ENCODE assay signal across 7 mouse cellular contexts in the genomic region with DNA sequence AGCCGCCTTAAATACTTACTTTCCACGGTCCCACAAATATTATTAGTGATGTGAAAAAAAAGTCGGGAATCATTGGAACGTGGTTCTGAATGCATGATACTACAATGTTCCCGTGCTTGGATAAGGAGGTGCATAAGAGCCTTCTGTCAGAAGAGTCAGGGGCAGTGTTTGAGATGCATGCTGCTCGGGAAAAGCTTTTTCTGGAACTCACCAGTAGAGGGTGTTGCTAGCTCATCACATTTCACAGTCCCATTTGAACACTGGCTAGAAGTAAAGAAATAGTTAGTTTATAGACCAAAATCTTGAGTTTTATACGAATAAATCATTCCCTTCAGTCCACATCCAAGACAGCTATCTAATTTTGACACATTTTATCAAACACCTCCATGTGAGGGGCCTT. TPM values are rescaled to one million over a fixed set of nuclear protein-coding genes. Genes with fewer than 3 reads are reported as not detected.
DNase-seq lines count a peak whose midpoint lies in the region; ATAC-seq and TF ChIP-seq lines count a peak whose summit lies in the region.

No protein-coding gene starts in this region.

- no peaks in the 10 kb centered on the region for H3K27me3 ChIP-seq in forebrain, embryonic 15.5 days
- no peaks in the 10 kb centered on the region for H3K27me3 ChIP-seq in kidney, embryonic 16.5 days (ENCODE audit: insufficient read depth, low read length)
- H3K27me3 ChIP-seq in lung, embryonic 14.5 days (ENCODE audit: insufficient read depth, low read length): no peaks in the 10 kb centered on the region

- no peak overlapping the region for H3K4me3 ChIP-seq in forebrain, embryonic 15.5 days
- no peak overlapping the region for H3K4me3 ChIP-seq in kidney, embryonic 16.5 days (ENCODE audit: low read length)
- no peak overlapping the region for H3K4me3 ChIP-seq in lung, embryonic 14.5 days (ENCODE audit: low read depth, low read length)

- H3K9ac ChIP-seq in forebrain, embryonic 15.5 days (replicated peaks): no peak overlapping the region
- H3K9ac ChIP-seq in kidney, embryonic 16.5 days (replicated peaks; ENCODE audit: low read length): no peak overlapping the region
- no peak overlapping the region for H3K9ac ChIP-seq in lung, embryonic 14.5 days

- H3K27ac ChIP-seq in forebrain, embryonic 15.5 days (replicated peaks): no peak overlapping the region
- H3K27ac ChIP-seq in kidney, embryonic 16.5 days (ENCODE audit: low read length): no peak overlapping the region
- no peak overlapping the region for H3K27ac ChIP-seq in lung, embryonic 14.5 days (ENCODE audit: low read depth)

- no peak overlapping the region for H3K4me2 ChIP-seq in forebrain, embryonic 15.5 days (replicated peaks)
- H3K4me2 ChIP-seq in kidney, embryonic 16.5 days (replicated peaks; ENCODE audit: low read depth, low read length): no peak overlapping the region
- no peak overlapping the region for H3K4me2 ChIP-seq in lung, embryonic 14.5 days

- DNase-seq in thymus, postnatal 0 days (ENCODE audit: low spot score): peak; percentile 30
- no peak for DNase-seq in thymus, adult 18-20 months
- DNase-seq in adrenal gland, postnatal 14 days: peak; percentile 18
- peak; percentile 86 for DNase-seq in lung, embryonic 14.5 days
- DNase-seq in right cerebral cortex, postnatal 36 days (ENCODE audit: low spot score in 2 of 2): peak; percentile 8 to 9

- no peaks in the 10 kb centered on the region for H3K9me3 ChIP-seq in forebrain, embryonic 15.5 days
- no peaks in the 10 kb centered on the region for H3K9me3 ChIP-seq in kidney, embryonic 16.5 days (ENCODE audit: low read length)
- H3K9me3 ChIP-seq in lung, embryonic 14.5 days (ENCODE audit: low read depth, low read length): no peaks in the 10 kb centered on the region

- H3K36me3 ChIP-seq in forebrain, embryonic 15.5 days: no peaks in the 10 kb centered on the region
- H3K36me3 ChIP-seq in kidney, embryonic 16.5 days (ENCODE audit: insufficient read depth, low read length): no peaks in the 10 kb centered on the region
- H3K36me3 ChIP-seq in lung, embryonic 14.5 days (ENCODE audit: insufficient read depth): no peaks in the 10 kb centered on the region

- ATAC-seq in forebrain, embryonic 15.5 days (replicated peaks): peak; percentile 51
- ATAC-seq in kidney, embryonic 16.5 days (ENCODE audit: low FRiP score, low TSS enrichment): peak; percentile 59; the same call in 1 of the 2 replicates
- peak; percentile 74 for ATAC-seq in lung, embryonic 14.5 days (ENCODE audit: insufficient read depth)

- peak; percentile 81 for TF ChIP-seq CTCF in lung, embryonic 14.5 days (IDR thresholded peaks at IDR 0.05; ENCODE audit: low read depth)

- WGBS in forebrain, embryonic 15.5 days: 31% methylated on average over 7 of the region's 7 CpGs
- WGBS in kidney, embryonic 16.5 days: 31% methylated on average over 7 of the region's 7 CpGs
- WGBS in lung, embryonic 14.5 days: 18% methylated on average over 7 of the region's 7 CpGs

- no peaks in the 10 kb centered on the region for H3K4me1 ChIP-seq in forebrain, embryonic 15.5 days
- H3K4me1 ChIP-seq in kidney, embryonic 16.5 days (ENCODE audit: insufficient read depth, low read length): no peaks in the 10 kb centered on the region
- H3K4me1 ChIP-seq in lung, embryonic 14.5 days (ENCODE audit: insufficient read depth): no peaks in the 10 kb centered on the region

RNA-seq across cellular contexts. Expression of a gene that starts 53.2 kb away (rescaled TPM):
- 0.04 TPM in 1 of 2 replicates, not detected in the other for polyA plus RNA-seq in thymus, postnatal 0 days (2015; fragmentation: Nextera tagmentation; extraction: Ambion mirVana)
- total RNA-seq in adrenal gland, postnatal 14 days (2021): 0.08 and 0.22 TPM in 2 replicates
- 0.05 and 0.06 TPM in 2 replicates for polyA plus RNA-seq in forebrain, embryonic 15.5 days (2015; fragmentation: Nextera tagmentation; extraction: Ambion mirVana)
- polyA plus RNA-seq in kidney, embryonic 16.5 days (2015; fragmentation: Nextera tagmentation; extraction: Ambion mirVana): 0.06 TPM in 2 replicates
- polyA plus RNA-seq in lung, embryonic 14.5 days (2014; fragmentation: Nextera tagmentation; extraction: Ambion mirVana): 0.19 and 0.25 TPM in 2 replicates

Comparison
In these comparisons a context has a peak if more than half of its experiments do, and no peak if none do; other contexts are left out.
1. DNase-seq: peak in thymus, postnatal 0 days (single experiment), adrenal gland, postnatal 14 days (single experiment), lung, embryonic 14.5 days (single experiment) and right cerebral cortex, postnatal 36 days (2 of 2); none in thymus, adult 18-20 months (0 of 2).
2. Peak in every context shown above with its lines, with median percentiles within 50 percentile points of each other: ATAC-seq.